Mouse (Mus musculus) naive thymus-derived CD4-positive, alpha-beta T cell, adult 2 months (primary cell): Measurements from ENCODE around the gene Ryk.

Experiments used
- DNase-seq: peaks from one replicate; pipeline ENCODE4 v3.0.0-alpha.2; 2011; ENCODE audit warnings: low read depth

Gene Ryk

GRCm38 (mm10) chr9:102858283-102858682 is 23.6 kb downstream of the Ryk start:
- DNase-seq = no peak

- DNase-seq = no peak
Measured at GRCm38 (mm10) chr9:102859399-102859798, 24.7 kb downstream of the Ryk start.

- no peak for DNase-seq
Measured at GRCm38 (mm10) chr9:102859963-102860362, 25.2 kb downstream of the Ryk start.

GRCm38 (mm10) chr9:102860802-102861469 is 26.2 kb downstream of the Ryk start:
- no peak for DNase-seq

- no peak for DNase-seq
Measured at GRCm38 (mm10) chr9:102861789-102862188, 27.1 kb downstream of the Ryk start.

- no peak for DNase-seq
Measured at GRCm38 (mm10) chr9:102862260-102862659, 27.5 kb downstream of the Ryk start.

- no peak for DNase-seq
Measured at GRCm38 (mm10) chr9:102863876-102864545, 29.3 kb downstream of the Ryk start.

- no peak for DNase-seq
Measured at GRCm38 (mm10) chr9:102864931-102865330, 30.2 kb downstream of the Ryk start.

- DNase-seq = no peak
Measured at GRCm38 (mm10) chr9:102865946-102866737, 31.4 kb downstream of the Ryk start.

GRCm38 (mm10) chr9:102866893-102867292 is 32.2 kb downstream of the Ryk start:
- DNase-seq = peak; percentile 44

GRCm38 (mm10) chr9:102867516-102867915 is 32.8 kb downstream of the Ryk start:
- DNase-seq = no peak

GRCm38 (mm10) chr9:102868451-102868850 is 33.7 kb downstream of the Ryk start:
- no peak for DNase-seq

- no peak for DNase-seq
Measured at GRCm38 (mm10) chr9:102876054-102876690, 41.5 kb downstream of the Ryk start.

- DNase-seq = no peak
Measured at GRCm38 (mm10) chr9:102877916-102878315, 43.2 kb downstream of the Ryk start.

GRCm38 (mm10) chr9:102879545-102879944 is 44.8 kb downstream of the Ryk start:
- DNase-seq = peak; percentile 55

GRCm38 (mm10) chr9:102884703-102885102 is 50.0 kb downstream of the Ryk start:
- no peak for DNase-seq

- no peak for DNase-seq
Measured at GRCm38 (mm10) chr9:102890166-102890565, 55.4 kb downstream of the Ryk start.

GRCm38 (mm10) chr9:102892480-102893355 is 58.0 kb downstream of the Ryk start:
- no peak for DNase-seq

GRCm38 (mm10) chr9:102893356-102893870 is 58.7 kb downstream of the Ryk start:
- no peak for DNase-seq

- DNase-seq = no peak
Measured at GRCm38 (mm10) chr9:102899916-102900315, 65.2 kb downstream of the Ryk start.

- DNase-seq = no peak
Measured at GRCm38 (mm10) chr9:102902308-102902707, 67.6 kb downstream of the Ryk start.
